Mouse (Mus musculus) neutrophil, adult 5-6 weeks (primary cell): ENCODE results near the gene Afdn. TPM values are rescaled to one million over a fixed set of nuclear protein-coding genes. Genes with fewer than 3 reads are reported as not detected.
"Not testable (repeated sequence)": the region's sequence is repeated elsewhere in the genome, so short reads cannot be mapped to it uniquely, and the experiment has no call there.

ENCODE experiments used
- ATAC-seq: fragments of 151-379, 151-347 bp; 2 replicates; pipeline ENCODE4 v1.8.0; 2017; ENCODE audit warnings: mild to moderate bottlenecking, moderate TSS enrichment; ENCODE audit not compliant: insufficient number of reproducible peaks, poor library complexity, low FRiP score, severe bottlenecking; ENCODE audit errors: extremely low read depth
- total RNA-seq: library from RNA; stranded (forward); fragments of 200-1000 nt; gene quantifications from 2 replicates; pipeline ENCODE4 v1.2.3, GENCODE M21; 2017

The Afdn gene
- total RNA-seq, 1 experiment from 2014 or later, result 10.0 TPM

DNA sequence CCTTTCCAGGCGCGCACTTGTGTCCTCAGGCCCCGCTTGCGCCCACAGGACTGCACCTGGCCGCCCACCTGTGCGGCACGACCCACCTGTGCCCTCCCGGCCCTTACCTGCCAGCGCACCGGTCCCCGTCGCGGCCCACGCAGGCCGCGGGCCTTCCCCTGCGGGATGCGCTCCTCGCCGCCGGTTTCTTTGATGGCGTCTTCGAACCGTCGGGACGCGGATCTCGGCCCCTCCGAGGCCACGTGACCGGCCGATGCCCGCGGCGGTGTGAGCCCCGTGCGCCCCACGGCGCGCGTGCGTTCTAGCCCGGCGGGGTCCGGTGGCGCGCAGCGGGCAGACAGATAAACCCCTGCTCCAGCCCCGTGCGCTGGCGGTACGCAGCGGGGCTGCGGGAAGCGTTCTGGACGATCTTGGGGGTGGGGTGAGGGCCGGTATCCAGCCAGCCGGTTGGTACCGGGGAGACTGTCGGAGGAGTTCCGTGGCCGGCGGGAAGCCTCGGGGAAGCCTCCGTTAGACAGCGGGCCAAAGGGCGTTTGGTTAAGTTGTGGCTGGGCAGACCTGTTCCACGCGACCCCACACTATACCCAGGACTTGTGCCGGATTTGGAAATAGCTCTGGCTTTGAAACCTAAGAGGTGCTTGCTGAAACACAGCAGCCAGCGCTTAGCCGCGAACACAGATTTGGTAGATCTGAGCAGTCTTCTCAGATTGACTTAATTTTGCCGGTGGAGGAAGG, 1.0 kb downstream of the Afdn start, which contains the start of gene Tcte2:
TSS of gene Tcte2 (minus strand) at position 647 of the 735 bp plus-strand sequence.
- no peak for ATAC-seq

DNA sequence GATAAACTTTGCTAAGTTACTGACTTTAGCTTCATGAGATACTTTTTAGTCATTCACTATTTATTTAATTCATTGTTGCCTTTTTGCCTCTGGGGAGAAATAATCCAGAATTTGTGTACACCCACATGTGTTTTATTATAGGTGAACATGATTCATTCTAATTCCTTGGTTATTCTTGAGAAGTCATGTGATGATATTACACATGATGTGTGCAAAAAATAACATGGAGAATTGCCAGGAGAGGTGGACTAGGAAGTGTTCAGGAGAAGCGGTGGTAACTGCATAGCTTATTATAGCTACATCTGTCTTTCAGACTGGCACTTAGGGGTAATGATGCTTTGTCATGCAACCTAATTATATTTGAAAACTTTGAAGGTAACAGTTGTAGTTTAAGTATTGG, 3.5 kb downstream of the Afdn start:
- ATAC-seq, result no peak

DNA sequence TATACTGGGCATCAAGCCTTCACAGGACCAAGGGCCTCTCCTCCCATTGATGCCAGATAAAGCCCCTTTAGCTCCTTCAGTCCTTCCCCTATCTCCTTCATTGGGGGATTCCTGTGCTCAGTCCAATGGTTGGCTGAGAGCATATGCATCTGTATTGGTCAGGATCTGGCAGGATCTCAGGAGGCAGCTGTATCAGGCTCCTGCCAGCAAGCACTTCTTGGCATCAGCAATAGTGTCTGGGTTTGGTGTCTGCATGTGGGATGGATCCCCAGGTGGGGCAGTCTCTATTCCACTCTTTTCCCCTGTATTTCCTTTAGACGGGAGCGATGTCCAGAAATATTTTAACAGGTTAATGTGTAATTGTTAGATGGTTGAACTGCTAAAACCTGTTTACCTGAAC, 4.6 kb downstream of the Afdn start:
- ATAC-seq, result not testable (repeated sequence)

DNA sequence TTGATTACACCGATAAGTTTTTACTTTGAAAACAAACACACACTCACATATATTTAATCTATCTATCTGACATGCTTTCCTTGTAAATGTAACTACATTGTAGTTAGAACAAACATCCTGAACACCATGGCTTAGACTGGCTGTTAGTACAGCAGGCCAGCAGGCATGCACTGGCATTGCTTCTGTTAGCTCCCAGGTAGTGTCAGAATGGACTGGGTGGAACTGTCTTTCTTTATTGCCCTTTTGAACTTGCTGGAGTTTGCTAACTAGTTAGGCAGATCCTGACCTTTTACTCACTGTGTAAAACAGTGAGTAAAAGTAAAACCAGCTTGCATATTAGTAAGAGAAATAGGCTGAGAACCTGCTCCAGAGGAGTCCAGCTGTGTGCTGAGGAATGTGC, 8.2 kb downstream of the Afdn start:
- no peak for ATAC-seq

DNA sequence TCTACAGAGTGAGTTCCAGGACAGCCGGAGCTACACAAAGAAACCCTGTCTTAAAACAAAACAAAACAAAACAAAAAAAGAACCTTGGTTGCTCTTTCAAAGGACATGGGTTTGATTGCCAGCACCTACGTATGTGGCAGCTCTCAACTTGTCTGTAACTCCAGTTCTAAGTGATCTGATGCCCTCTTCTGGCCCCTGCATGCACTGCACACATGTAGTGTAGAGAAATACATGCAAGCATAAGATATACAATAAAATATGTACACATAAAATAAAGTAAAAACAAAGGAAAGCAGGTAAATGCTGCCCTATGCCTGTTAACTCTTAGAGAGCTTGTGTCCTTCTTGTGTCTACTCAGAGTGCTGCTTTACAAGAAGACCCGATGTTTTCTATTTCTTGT, 8.9 kb downstream of the Afdn start:
- ATAC-seq, result no peak

DNA sequence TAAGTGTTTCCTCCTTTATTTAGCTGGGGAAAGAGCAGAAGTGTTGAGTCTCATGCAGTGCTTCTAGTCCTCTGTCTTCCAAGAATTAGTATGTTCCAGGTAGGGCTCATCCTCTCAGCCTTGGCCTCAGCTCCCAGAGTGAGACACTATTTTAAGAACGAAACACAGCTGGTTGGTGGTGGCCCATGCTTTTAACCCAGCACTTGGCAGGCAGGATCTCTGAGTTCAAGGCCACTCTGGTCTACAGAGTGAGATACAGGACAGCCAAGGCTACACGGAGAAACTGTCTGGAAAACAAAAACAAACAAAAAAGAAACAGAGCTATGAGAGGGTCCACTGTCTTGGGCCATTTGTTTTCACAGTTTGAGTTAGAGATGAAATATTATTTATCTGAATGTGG, 17.3 kb downstream of the Afdn start:
- no peak for ATAC-seq

DNA sequence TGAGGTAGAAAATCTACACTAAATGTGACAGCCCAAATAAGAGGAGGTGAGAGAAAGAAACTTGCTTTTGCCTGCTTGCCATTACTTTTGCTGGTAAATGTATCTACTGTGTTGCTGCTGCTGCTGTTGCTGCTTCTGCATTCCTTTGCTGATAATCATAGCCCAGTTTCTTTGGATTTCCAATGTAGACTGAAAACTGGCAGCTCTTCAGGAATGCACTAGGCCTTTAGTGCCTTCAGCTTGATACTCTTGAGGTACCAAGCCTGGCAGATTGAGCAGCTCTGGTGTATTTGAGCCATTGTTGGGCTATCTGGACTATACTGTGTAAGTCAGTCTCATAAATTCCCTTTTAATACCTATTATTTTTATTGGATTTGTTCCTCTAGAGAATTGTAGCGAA, 18.5 kb downstream of the Afdn start:
- no peak for ATAC-seq

DNA sequence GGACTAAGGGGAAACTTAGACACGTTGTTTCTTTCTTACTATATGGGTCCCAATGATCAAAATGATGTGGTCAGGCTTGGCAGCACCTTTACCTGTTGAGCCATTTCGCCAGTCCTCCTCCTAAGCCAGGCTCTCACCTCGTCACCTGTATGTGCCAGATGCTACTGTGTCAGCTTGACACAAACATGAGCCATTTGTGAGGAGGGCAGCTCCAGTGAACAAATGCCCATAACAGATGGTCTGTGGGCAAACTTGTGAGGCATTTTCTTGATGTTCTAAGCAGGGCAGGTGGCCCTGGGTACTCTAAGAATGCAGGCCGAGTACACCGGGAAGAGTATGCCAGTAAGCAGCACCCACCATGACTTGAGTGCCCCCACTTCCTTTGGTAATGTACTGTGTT, 21.6 kb downstream of the Afdn start:
- ATAC-seq, result no peak

DNA sequence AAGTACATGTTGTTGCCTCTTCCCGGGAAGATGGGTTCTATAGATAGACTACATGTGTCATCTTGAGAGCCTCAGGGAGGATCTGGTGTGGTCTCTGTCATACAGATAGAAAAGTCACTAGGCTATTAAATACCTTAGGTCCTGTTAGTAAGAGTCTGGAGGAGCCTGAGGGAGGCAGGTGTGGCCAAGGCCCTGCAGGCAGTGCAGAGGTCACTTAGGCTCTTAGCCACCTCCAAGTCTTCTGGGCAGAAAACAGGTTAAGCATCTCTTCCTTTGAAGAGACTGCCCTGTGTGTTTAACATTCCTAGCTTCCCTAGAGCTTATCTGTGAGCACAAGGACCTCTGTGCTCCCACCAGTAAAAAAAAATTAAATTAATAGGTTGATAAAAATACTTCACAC, 23.1 kb downstream of the Afdn start:
- ATAC-seq, result no peak

DNA sequence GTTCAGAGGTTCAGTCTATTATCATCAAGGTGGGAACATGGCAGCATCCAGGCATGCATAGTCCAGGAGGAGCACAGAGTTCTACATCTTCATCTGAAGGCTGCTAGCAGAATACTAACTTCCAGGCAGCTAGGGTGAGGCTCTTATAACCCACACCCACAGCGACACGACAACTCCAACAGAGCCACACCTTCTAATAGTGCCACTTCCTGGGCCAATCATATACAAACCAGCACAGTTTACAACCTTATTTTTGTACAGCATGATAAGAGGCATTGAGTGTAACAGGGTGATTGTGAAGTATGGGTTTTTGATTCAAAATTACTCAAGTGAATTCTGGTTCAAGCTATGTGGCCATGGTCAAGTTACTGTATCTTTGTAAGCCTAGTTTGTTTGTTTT, 29.7 kb downstream of the Afdn start:
- ATAC-seq, result not testable (repeated sequence)

DNA sequence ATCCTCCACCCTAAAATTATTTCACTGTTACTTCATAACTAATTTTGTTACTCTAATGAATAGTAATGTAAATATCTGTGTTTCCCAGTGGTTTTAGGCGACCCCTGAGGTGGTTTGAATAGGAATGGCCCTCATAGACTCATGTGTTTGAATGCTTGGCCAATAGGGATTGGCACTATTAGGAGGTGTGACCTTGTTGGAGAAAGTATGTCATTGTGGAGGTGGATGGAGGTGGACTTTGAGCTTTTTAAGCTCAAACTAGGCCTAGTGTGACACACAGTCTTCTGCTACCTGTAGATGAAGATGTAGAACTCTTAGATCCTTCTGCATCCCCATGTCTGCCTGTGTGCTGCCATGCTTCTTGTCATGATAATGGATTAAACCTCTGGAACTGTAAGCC, 37.4 kb downstream of the Afdn start:
- ATAC-seq, result no peak

DNA sequence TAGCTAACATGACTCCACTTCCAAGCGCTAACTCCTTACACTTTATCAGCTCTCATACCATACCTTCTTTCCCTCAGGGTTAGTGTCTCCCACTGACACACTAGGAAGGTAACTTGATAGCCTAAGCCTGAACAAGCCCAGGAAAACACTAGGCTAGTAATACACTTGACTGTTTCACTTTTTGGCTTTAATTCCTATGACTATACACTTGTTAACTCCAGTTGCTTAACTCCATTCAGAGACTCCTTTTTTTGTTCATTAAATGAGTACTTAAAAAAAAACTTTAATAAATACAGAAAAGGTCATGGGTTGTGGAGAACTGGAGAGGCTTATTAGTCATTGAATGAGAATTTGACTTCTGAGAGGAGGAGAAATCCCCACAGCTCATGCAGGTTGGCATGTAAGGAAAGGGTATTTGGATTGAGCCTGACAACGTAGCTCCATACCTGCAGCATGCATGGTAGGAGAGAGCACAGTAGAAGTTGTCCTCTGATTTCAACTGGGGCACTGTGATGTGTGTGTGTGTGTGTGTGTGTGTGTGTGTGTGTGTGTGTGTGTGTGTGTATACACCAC, 42.6 kb downstream of the Afdn start:
- ATAC-seq, result no peak

DNA sequence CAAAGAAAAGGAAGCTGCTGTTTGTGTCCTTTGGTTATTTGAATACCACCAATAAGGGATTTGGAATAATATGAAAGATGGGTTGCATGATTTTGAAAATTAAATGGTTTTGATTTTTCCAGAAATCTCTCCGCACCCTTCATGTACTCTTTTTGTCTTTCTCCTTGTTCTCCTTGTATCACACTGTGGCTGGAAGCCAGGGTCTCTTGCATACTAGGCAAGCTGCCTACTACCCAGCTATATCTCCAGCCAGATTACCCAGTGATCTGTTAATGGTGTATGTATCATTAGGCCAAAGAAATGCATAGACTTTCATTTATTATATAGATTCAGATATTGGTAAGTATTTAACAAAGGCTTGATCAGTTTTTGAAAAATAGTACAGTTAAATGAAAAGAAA, 45.7 kb downstream of the Afdn start:
- no peak for ATAC-seq

DNA sequence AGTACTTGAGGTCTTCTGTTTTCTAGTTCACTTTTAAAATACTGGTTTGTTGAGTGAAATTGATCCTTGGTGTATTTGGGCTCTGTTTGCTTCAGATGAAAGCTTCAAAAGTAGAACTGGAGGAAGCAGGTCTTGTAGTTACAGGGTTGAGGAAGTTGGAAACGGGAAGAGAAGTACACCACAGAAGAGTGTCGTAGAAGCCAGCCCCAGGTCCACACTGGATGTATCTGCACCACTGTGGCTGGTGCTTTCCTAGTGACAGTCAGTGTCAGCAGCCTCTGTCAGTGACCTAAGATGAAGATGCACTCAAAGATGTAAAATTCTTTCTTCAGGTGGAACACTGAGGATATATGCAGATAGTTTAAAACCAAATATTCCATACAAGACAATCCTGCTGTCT, 57.5 kb downstream of the Afdn start:
- peak; percentile 39; the same call in 1 of the 2 replicates for ATAC-seq

DNA sequence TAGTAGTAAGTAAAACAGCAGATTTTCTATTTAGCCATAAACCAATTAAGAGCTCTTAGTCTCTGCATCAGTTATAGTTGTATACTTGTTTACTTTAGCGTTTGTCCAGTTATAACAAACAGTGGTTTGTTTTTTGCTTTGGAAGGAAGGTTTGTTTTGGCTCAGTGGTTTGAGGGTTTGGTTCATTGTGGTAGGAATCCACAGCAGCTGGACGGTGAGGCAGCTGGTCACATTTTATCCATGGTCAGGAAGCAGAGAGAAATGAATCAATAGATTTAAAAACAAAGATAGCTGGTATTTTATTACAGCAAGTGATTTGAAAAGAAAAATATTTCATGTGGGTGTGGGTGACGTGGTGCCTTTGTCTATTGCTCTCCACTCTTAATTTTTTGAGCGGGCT, 59.0 kb downstream of the Afdn start:
- no peak for ATAC-seq

DNA sequence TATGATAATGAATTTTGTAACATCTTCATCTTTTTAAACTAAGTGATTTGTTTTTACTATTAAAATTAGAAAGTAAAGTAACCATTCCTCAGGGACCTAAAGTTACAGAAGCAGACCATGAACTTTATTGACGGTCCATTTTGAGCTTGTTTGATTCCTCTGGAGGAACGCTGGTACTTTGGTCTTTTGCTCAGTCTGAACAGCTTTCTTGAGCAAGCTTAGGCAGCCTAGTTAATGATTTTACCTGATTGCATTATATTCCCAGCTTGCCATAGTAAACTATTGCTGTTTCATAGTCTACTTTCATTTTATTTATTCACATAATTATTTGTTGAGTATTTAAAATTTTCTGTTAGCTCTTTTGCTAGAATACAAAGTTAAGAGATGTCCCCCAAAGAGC, 60.3 kb downstream of the Afdn start:
- ATAC-seq, result no peak

DNA sequence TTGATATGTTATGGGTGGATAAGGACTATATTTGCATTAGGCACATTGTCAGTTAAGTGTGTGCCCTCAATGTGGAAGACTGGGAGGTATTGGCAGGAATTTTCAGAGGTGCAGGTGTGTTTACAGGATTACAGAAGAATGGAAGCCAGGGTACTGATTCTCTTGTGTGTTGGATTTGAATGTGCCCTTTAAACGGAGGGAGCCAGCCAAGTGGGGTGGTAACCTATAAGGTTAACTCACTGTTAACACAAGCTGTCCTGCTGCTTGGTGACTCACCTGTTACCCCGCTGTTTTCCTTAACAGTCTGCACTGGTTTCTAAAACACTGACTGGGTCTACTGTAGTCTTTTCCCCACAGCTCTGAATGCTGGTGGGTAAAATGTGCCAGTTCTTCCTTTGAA, 65.1 kb downstream of the Afdn start:
- no peak for ATAC-seq

DNA sequence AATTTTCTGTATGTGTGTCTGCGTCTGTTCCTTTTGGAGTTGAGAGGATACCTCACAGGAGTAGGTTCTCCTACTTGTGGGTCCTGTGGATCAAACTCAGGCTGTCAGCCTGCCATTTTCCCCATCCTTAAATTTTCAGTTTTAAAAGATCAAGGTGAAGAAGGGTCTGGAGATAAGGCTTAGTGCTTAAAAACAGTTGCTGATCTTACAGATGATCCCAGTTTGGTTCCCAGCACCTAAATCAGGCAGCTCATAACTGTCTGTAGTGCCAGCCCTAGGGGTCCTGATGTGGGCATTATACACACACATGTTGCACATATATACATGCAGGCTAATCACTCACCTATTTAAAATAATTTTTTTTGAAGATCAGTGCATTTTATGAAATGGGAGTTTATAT, 69.9 kb downstream of the Afdn start:
- no peak for ATAC-seq

DNA sequence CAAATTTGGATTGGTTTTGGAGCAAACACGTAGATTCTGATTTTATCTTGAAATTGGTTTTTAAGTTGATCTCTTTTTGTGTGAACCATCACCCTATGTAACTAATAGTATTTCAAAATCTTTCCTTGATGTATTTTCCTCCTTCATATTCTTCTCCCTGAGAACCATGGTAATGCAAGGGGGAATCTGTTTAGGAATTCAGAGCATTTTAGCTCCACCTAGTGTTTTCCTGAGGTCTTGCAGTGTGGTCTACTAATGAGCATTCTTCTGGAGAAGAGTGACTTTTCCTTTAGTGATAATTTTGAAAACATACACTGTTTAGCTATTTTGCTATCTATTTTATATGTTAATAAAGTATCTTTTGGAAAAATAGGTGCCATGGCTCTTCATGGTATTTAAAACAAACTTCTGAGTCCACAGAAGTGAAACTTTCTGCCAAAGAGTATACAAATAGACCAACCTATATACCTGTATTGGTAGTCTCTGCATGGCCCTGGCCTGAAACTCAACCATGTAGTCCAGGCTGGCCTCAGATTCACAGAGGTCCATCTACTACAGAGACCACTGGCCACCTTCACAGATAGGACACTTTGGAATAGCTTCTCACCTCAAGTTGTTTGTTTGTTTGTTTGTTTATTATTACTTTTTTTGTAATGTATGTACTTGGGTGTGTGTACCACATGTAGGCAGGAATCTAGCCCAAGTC, 70.5 kb downstream of the Afdn start:
- no peak for ATAC-seq

DNA sequence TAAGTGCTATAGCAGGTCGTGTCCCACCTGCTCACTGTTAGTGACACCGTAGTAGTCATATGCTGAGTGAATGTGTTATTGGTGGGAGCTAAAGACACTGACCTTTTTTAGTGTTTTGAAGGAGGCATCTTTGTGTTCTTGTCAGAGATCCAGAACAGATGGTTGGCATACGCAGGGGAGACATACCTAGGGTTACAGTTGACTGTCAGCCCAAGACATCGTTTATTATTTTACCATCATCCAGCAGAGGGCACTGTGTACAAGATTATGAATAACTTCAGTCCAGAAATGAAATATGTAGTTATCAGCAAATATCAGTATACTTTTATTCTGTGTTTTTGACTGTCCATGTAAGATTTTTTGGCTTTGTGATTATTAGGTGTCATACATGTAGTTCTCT, 75.5 kb downstream of the Afdn start:
- no peak for ATAC-seq
